Mouse (Mus musculus): ENCODE data around the gene Agtrap. TPM values are rescaled to one million over a fixed set of nuclear protein-coding genes. Genes with fewer than 3 reads are reported as not detected.

The Agtrap gene
- polyA plus RNA-seq (2015; fragmentation: Nextera tagmentation; extraction: Ambion mirVana), result 6.5 and 7.3 TPM in 2 replicates

DNA sequence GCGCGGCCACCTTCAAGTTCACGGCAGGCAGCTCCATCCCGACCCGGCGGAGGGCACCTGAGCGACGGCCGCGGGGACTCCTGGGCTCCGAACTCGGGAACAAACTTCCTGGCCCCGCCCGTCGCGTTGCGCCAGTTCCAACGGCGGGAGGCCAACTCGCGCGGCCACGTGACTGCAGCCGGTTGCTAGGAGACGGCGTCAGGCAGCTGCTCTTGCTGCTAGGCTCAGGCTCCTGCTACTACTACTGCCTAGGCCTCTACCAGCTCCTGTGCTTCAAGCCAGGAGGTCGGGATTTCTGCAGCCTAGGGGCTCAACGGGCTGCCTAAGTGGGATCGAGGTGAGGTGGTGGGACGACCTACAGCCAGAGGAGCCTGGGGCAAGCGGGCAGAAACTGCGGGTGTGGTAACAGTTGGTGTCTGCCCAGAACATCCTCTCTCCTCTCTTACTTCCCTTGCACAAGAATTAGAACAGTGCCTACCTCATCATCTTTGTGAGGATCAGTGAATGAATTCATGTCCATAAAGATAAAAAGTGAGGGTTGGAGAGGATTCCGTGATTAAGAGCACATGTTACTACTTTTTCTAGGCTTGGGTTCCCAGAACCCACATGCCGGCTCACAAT lies at the start of gene Agtrap:
Gene Agtrap (minus strand): TSS at position 125 of the 621 bp plus-strand sequence.
- no peaks in the 10 kb centered on the region for H3K27me3 ChIP-seq
- H3K9me3 ChIP-seq, result no peaks in the 10 kb centered on the region
- peak within 1 kb of the TSS; percentile 68 for H3K9ac ChIP-seq
- H3K4me1 ChIP-seq (replicated peaks), result peaks cover 47% of the 10 kb centered on the region
- peak; percentile 92 for ATAC-seq (ENCODE audit: low read depth)
- no peaks in the 10 kb centered on the region for H3K36me3 ChIP-seq
- H3K27ac ChIP-seq (replicated peaks), result peak within 1 kb of the TSS; percentile 61
- peak within 1 kb of the TSS; percentile 70 for H3K4me2 ChIP-seq
- H3K4me3 ChIP-seq, result peak within 1 kb of the TSS; percentile 52
- WGBS, result 3% methylated on average over 34 of the region's 34 CpGs

GRCm38 (mm10) chr4:148137503-148137902 lies 49.7 kb upstream of the Agtrap start:
- Histone ChIP-seq H3K4me1 (replicated peaks) (peaks cover 33% of the 10 kb centered on the region), H3K9ac (no peak overlapping the region), H3K36me3 (no peaks in the 10 kb centered on the region), H3K4me2 (no peak overlapping the region), H3K9me3 (no peaks in the 10 kb centered on the region), H3K27ac (replicated peaks) (no peak overlapping the region), H3K27me3 (peaks cover 2% of the 10 kb centered on the region; the same call in 1 of the 2 replicates), H3K4me3 (no peak overlapping the region)
- no peak for ATAC-seq (ENCODE audit: low read depth)
- 65% methylated on average over 8 of the region's 8 CpGs for WGBS

DNA sequence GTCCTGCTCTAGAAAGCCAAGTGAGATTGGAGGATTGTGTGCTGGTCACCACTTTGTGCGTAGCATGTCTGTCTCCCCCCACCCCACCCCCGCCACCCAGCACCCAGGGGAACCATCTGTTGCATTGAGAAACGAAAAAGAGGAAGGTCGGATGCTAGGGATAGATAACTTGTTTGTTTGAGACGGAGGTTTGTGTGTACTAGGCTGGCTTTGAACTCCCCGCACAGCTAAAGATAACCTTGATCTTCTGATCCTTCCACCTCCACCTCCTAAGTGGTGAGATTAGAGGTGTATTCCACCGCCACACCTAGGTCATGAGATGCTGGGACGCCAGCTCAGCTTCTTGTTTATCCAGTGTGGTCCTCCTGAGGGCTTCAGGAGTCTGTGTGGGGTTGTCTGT lies 47.2 kb upstream of the Agtrap start:
- Histone ChIP-seq H3K4me3 (no peak overlapping the region), H3K4me1 (replicated peaks) (peaks cover 36% of the 10 kb centered on the region), H3K27me3 (peaks cover 2% of the 10 kb centered on the region; the same call in 1 of the 2 replicates), H3K9ac (no peak overlapping the region), H3K27ac (replicated peaks) (no peak overlapping the region), H3K36me3 (no peaks in the 10 kb centered on the region), H3K4me2 (no peak overlapping the region), H3K9me3 (no peaks in the 10 kb centered on the region)
- WGBS, result 82% methylated on average over 8 of the region's 8 CpGs
- no peak for ATAC-seq (ENCODE audit: low read depth)

- ATAC-seq (ENCODE audit: low read depth), result peak; percentile 69
- Histone ChIP-seq H3K36me3 (no peaks in the 10 kb centered on the region), H3K4me3 (peak overlapping the region; percentile 76), H3K4me2 (peak overlapping the region; percentile 76), H3K27ac (replicated peaks) (peak overlapping the region; percentile 99), H3K4me1 (replicated peaks) (peaks cover 51% of the 10 kb centered on the region), H3K9me3 (no peaks in the 10 kb centered on the region), H3K9ac (peak overlapping the region; percentile 99), H3K27me3 (peaks cover 6% of the 10 kb centered on the region; the same call in 1 of the 2 replicates)
- under 1% methylated on average over 19 of the region's 21 CpGs for WGBS
These were observed 43.8 kb upstream of the Agtrap start for GRCm38 (mm10) chr4:148131497-148132081.

GRCm38 (mm10) chr4:148130561-148131413 lies 43.0 kb upstream of the Agtrap start, which contains the start of gene Draxin:
Gene Draxin, minus strand, starts transcription at chr4:148130698.
- H3K4me3 ChIP-seq, result peak within 1 kb of the TSS; percentile 76
- no peaks in the 10 kb centered on the region for H3K36me3 ChIP-seq
- peak; percentile 73 for ATAC-seq (ENCODE audit: low read depth)
- peaks cover 60% of the 10 kb centered on the region for H3K4me1 ChIP-seq (replicated peaks)
- H3K9ac ChIP-seq, result peak within 1 kb of the TSS; percentile 99
- WGBS, result under 1% methylated on average over 78 of the region's 87 CpGs
- peaks cover 6% of the 10 kb centered on the region; the same call in 1 of the 2 replicates for H3K27me3 ChIP-seq
- H3K9me3 ChIP-seq, result no peaks in the 10 kb centered on the region
- peak within 1 kb of the TSS; percentile 99 for H3K27ac ChIP-seq (replicated peaks)
- peak within 1 kb of the TSS; percentile 76 for H3K4me2 ChIP-seq

DNA sequence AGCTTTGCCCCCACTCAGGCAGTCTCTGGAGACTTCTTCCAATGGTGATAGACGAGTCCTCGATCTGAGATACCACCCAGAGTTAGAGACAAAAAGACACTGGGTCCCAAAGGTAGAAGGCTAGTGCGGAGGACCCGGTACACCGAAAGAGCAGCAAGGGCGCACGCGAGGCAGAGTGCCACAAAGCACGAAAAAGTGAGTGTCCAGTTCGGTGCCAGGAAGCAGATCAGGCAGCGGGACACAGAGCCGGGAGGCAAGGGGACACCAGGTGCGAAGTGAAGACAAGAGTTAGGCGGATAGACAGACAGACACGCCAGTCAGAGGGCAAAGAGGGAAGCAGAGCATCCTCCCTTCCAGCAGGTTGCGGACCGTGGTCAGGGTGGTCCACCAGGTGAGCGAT lies 42.3 kb upstream of the Agtrap start, which contains the start of gene Mad2l2:
Gene Mad2l2 (plus strand): TSS at position 252 of the 400 bp plus-strand sequence.
- WGBS, result under 1% methylated on average over 18 of the region's 18 CpGs
- H3K9me3 ChIP-seq, result no peaks in the 10 kb centered on the region
- peak within 1 kb of the TSS; percentile 99 for H3K27ac ChIP-seq (replicated peaks)
- H3K4me3 ChIP-seq, result peak within 1 kb of the TSS; percentile 76
- peak within 1 kb of the TSS; percentile 99 for H3K9ac ChIP-seq
- H3K4me2 ChIP-seq, result peak within 1 kb of the TSS; percentile 76
- peak; percentile 4; the same call in 1 of the 2 replicates for ATAC-seq (ENCODE audit: low read depth)
- H3K4me1 ChIP-seq (replicated peaks), result peaks cover 64% of the 10 kb centered on the region
- H3K36me3 ChIP-seq, result no peaks in the 10 kb centered on the region
- H3K27me3 ChIP-seq, result peaks cover 5% of the 10 kb centered on the region; the same call in 1 of the 2 replicates

DNA sequence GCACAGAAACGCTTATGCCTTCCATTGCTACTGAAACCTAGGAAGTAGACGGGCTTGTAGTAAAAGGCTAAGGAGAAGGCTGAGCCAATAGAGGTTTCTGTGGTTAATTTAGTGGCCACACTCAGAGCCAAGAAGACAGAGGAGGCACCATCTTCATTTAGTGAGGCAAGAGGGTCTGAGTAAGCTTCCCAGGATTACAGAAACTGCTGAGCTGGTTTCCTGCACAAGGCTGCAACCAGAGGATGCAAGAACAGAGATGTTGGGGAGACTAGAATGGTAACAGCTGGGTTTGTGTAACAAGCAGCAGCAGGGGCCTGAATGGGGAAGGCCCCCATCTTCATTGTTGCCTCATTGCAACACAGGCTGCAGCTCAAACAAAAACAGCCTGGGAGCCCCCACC lies 40.8 kb upstream of the Agtrap start:
- peak overlapping the region; percentile 76 for H3K4me2 ChIP-seq
- no peaks in the 10 kb centered on the region for H3K9me3 ChIP-seq
- H3K4me3 ChIP-seq, result peak overlapping the region; percentile 76
- peak overlapping the region; percentile 99 for H3K9ac ChIP-seq
- H3K27me3 ChIP-seq, result peaks cover 3% of the 10 kb centered on the region; the same call in 1 of the 2 replicates
- H3K4me1 ChIP-seq (replicated peaks), result peaks cover 76% of the 10 kb centered on the region
- no peak for ATAC-seq (ENCODE audit: low read depth)
- WGBS, result 58% methylated on average over 2 of the region's 2 CpGs
- peak overlapping the region; percentile 99 for H3K27ac ChIP-seq (replicated peaks)
- no peaks in the 10 kb centered on the region for H3K36me3 ChIP-seq

DNA sequence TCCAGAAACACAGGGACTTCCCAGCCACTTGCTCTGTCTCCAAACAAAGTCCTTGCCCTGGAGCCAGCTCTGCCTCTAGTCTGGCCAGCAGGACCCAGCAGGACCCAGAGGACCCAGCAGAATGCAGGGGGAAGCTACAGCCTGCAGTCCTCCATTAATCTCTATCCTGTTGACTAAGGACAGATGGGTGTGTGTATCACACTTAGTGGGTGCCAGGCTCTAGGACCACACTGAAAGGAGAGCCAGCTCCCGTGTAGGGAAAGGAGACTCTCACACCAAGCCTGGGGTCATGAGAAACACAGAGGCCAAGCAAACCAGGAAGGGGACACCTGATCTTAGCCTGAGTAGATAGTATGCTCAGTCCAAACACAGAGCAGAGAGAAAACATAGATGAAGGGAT lies 40.4 kb upstream of the Agtrap start:
- peak overlapping the region; percentile 76 for H3K4me3 ChIP-seq
- H3K27ac ChIP-seq (replicated peaks), result peak overlapping the region; percentile 99
- H3K4me1 ChIP-seq (replicated peaks), result peaks cover 81% of the 10 kb centered on the region
- no peaks in the 10 kb centered on the region for H3K36me3 ChIP-seq
- no peaks in the 10 kb centered on the region for H3K9me3 ChIP-seq
- H3K9ac ChIP-seq, result peak overlapping the region; percentile 99
- H3K4me2 ChIP-seq, result peak overlapping the region; percentile 76
- 54% methylated on average over 1 of the region's 1 CpGs for WGBS
- no peak for ATAC-seq (ENCODE audit: low read depth)
- H3K27me3 ChIP-seq, result peaks cover 3% of the 10 kb centered on the region; the same call in 1 of the 2 replicates

GRCm38 (mm10) chr4:148122694-148123066 lies 34.8 kb upstream of the Agtrap start:
- Histone ChIP-seq H3K9ac (peak overlapping the region; percentile 31; the same call in 1 of the 2 replicates), H3K27ac (replicated peaks) (peak overlapping the region; percentile 63), H3K4me1 (replicated peaks) (peaks cover 80% of the 10 kb centered on the region), H3K27me3 (no peaks in the 10 kb centered on the region), H3K4me2 (no peak overlapping the region), H3K4me3 (no peak overlapping the region), H3K9me3 (no peaks in the 10 kb centered on the region), H3K36me3 (no peaks in the 10 kb centered on the region)
- ATAC-seq (ENCODE audit: low read depth), result no peak
- 46% methylated on average over 3 of the region's 3 CpGs for WGBS

- no peaks in the 10 kb centered on the region for H3K9me3 ChIP-seq
- H3K27ac ChIP-seq (replicated peaks), result peak overlapping the region; percentile 79
- H3K36me3 ChIP-seq, result no peaks in the 10 kb centered on the region; the same call in 1 of the 2 replicates
- WGBS, result 8% methylated on average over 6 of the region's 6 CpGs
- peak; percentile 78 for ATAC-seq (ENCODE audit: low read depth)
- H3K4me3 ChIP-seq, result no peak overlapping the region
- no peak overlapping the region for H3K4me2 ChIP-seq
- no peaks in the 10 kb centered on the region for H3K27me3 ChIP-seq
- peaks cover 74% of the 10 kb centered on the region for H3K4me1 ChIP-seq (replicated peaks)
- peak overlapping the region; percentile 34; the same call in 1 of the 2 replicates for H3K9ac ChIP-seq
These were observed 34.3 kb upstream of the Agtrap start for GRCm38 (mm10) chr4:148121982-148122693.

GRCm38 (mm10) chr4:148121362-148121761 lies 33.5 kb upstream of the Agtrap start:
- no peak overlapping the region for H3K4me3 ChIP-seq
- H3K27me3 ChIP-seq, result no peaks in the 10 kb centered on the region
- no peaks in the 10 kb centered on the region for H3K9me3 ChIP-seq
- H3K27ac ChIP-seq (replicated peaks), result peak overlapping the region; percentile 79
- H3K4me2 ChIP-seq, result no peak overlapping the region
- peaks cover 66% of the 10 kb centered on the region for H3K4me1 ChIP-seq (replicated peaks)
- H3K9ac ChIP-seq, result 0 out of 2 replicates have a peak overlapping the region, but pooled peaks have one; percentile 34
- peak; percentile 29; the same call in 1 of the 2 replicates for ATAC-seq (ENCODE audit: low read depth)
- no peaks in the 10 kb centered on the region; the same call in 1 of the 2 replicates for H3K36me3 ChIP-seq
- 63% methylated on average over 4 of the region's 4 CpGs for WGBS
